Mouse (Mus musculus): ENCODE measurements at regions not wholly inside any gene's neighbourhood (a gene's known extent, or its start where the extent isn't known, plus 50 kb on each side); places are given as distances from the start of the nearest gene placed in this dataset.

GRCm38 (mm10) chr14:92316773-92317172, 1573.7 kb downstream of the Pcdh9 start:
- no peak overlapping the region for H3K4me3 ChIP-seq
- TF ChIP-seq CTCF (conservative IDR thresholded peaks at IDR 0.05), result no peak
- peak overlapping the region; percentile 54 for H3K27ac ChIP-seq
- peak; percentile 39 to 67 for DNase-seq (ENCODE audit: low spot score in 2 of 2)

- TF ChIP-seq CTCF (conservative IDR thresholded peaks at IDR 0.05), result no peak
- no peak for DNase-seq (ENCODE audit: low spot score in 2 of 2)
- no peak overlapping the region for H3K4me3 ChIP-seq
- no peak overlapping the region for H3K27ac ChIP-seq
Measured at GRCm38 (mm10) chr14:92303940-92304339, 1586.5 kb downstream of the Pcdh9 start.

- Histone ChIP-seq H3K4me3 (no peak overlapping the region), H3K27ac (0 out of 2 replicates have a peak overlapping the region, but pooled peaks have one; percentile 33)
- TF ChIP-seq CTCF (conservative IDR thresholded peaks at IDR 0.05), result no peak
- peak in 1 of 2 experiments; percentile 10 for DNase-seq (ENCODE audit: low spot score in 2 of 2)
Measured at GRCm38 (mm10) chr14:92271200-92271599, 1619.3 kb downstream of the Pcdh9 start.

GRCm38 (mm10) chr14:92222746-92223145, 1667.7 kb downstream of the Pcdh9 start:
- DNase-seq (ENCODE audit: low spot score in 2 of 2), result no peak
- TF ChIP-seq CTCF (conservative IDR thresholded peaks at IDR 0.05), result no peak
- Histone ChIP-seq H3K4me3 (no peak overlapping the region), H3K27ac (no peak overlapping the region)

Data from layer of hippocampus, adult 2 months (tissue).